Mouse (Mus musculus) limb, embryonic 14.5 days (tissue): ENCODE measurements at regions not wholly inside any gene's neighbourhood (a gene's known extent, or its start where the extent isn't known, plus 50 kb on each side); places are given as distances from the start of the nearest gene placed in this dataset.

Experiments used
- ATAC-seq: fragments of 200-750 bp; cut with Nextera tagmentation; 2 replicates; pipeline ENCODE4 v1.8.0; 2017; ENCODE audit warnings: low read depth, moderate number of reproducible peaks, moderate TSS enrichment; ENCODE audit not compliant: low FRiP score
- DNase-seq: peaks from one replicate; pipeline ENCODE4 v3.0.0-alpha.2; 2015; ENCODE audit warnings: low spot score
- H3K27ac ChIP-seq: fragments of 300-500 bp; sonication (generic); replicated peaks from 2 replicates; pipeline ENCODE4 v1.5.1; 2014; ENCODE audit warnings: low read depth, mild to moderate bottlenecking, low read length, moderate library complexity, mixed read lengths
- H3K27me3 ChIP-seq: fragments of 300-500 bp; sonication (generic); 2 replicates; pipeline ENCODE4 v1.6.1; 2014; ENCODE audit warnings: low read length, mixed read lengths; ENCODE audit not compliant: control insufficient read depth, insufficient read depth
- H3K36me3 ChIP-seq: fragments of 300-500 bp; sonication (generic); 2 replicates; pipeline ENCODE4 v1.6.1; 2014; ENCODE audit warnings: mild to moderate bottlenecking, low read length, moderate library complexity, mixed read lengths; ENCODE audit not compliant: control insufficient read depth, insufficient read depth
- H3K4me1 ChIP-seq: fragments of 300-500 bp; sonication (generic); 2 replicates; pipeline ENCODE4 v1.6.1; 2014; ENCODE audit warnings: antibody characterized with exemption, low read length, mixed read lengths; ENCODE audit not compliant: control insufficient read depth, insufficient read depth
- H3K4me2 ChIP-seq: fragments of 300-500 bp; sonication (generic); replicated peaks from 2 replicates; pipeline ENCODE4 v1.6.1; 2014; ENCODE audit warnings: low read depth, mild to moderate bottlenecking, low read length, moderate library complexity; ENCODE audit not compliant: severe bottlenecking
- H3K4me3 ChIP-seq: fragments of 300-500 bp; sonication (generic); replicated peaks from 2 replicates; pipeline ENCODE4 v1.5.1; 2014; ENCODE audit warnings: low read length
- H3K9ac ChIP-seq: fragments of 300-500 bp; sonication (generic); 2 replicates; pipeline ENCODE4 v1.6.1; 2014; ENCODE audit warnings: mild to moderate bottlenecking, low read depth, low read length, moderate library complexity; ENCODE audit not compliant: severe bottlenecking
- H3K9me3 ChIP-seq: fragments of 300-500 bp; sonication (generic); 2 replicates; pipeline ENCODE4 v1.6.1; 2016; ENCODE audit warnings: low read length; ENCODE audit not compliant: control insufficient read depth
- POLR2A ChIP-seq: fragments of 200-500 bp; IDR thresholded peaks from 2 replicates; pipeline ENCODE4 v1.8.0; 2012; ENCODE audit warnings: inconsistent platforms, mild to moderate bottlenecking, moderate library complexity, borderline replicate concordance; ENCODE audit not compliant: insufficient read depth, insufficient read length; ENCODE audit errors: extremely low read depth
- WGBS: fragments of 180-500 bp; shearing (Covaris S2); extraction: QIAGEN DNeasy Blood & Tissue Kit; methylation state at CpG from one replicate; pipeline ENCODE4 v1.1.7; 2014; 5-methylcytosine and 5-hydroxymethylcytosine counted together

GRCm38 (mm10) chr14:103421305-103421822 is 74.8 kb upstream of the Mycbp2 start:
- peak overlapping the region; percentile 13; the same call in 1 of the 2 replicates for H3K4me2 ChIP-seq
- ATAC-seq (peak; percentile 30; the same call in 1 of the 2 replicates), DNase-seq (peak; percentile 22)
- 51% methylated on average over 10 of the region's 10 CpGs for WGBS
- H3K9me3 ChIP-seq: no peaks in the 10 kb centered on the region
- no peaks in the 10 kb centered on the region for H3K4me1 ChIP-seq
- no peak for TF ChIP-seq POLR2A
- no peaks in the 10 kb centered on the region for H3K36me3 ChIP-seq
- H3K27ac ChIP-seq: no peak overlapping the region
- H3K4me3 ChIP-seq: no peak overlapping the region
- no peaks in the 10 kb centered on the region for H3K27me3 ChIP-seq
- H3K9ac ChIP-seq: no peak overlapping the region

DNA sequence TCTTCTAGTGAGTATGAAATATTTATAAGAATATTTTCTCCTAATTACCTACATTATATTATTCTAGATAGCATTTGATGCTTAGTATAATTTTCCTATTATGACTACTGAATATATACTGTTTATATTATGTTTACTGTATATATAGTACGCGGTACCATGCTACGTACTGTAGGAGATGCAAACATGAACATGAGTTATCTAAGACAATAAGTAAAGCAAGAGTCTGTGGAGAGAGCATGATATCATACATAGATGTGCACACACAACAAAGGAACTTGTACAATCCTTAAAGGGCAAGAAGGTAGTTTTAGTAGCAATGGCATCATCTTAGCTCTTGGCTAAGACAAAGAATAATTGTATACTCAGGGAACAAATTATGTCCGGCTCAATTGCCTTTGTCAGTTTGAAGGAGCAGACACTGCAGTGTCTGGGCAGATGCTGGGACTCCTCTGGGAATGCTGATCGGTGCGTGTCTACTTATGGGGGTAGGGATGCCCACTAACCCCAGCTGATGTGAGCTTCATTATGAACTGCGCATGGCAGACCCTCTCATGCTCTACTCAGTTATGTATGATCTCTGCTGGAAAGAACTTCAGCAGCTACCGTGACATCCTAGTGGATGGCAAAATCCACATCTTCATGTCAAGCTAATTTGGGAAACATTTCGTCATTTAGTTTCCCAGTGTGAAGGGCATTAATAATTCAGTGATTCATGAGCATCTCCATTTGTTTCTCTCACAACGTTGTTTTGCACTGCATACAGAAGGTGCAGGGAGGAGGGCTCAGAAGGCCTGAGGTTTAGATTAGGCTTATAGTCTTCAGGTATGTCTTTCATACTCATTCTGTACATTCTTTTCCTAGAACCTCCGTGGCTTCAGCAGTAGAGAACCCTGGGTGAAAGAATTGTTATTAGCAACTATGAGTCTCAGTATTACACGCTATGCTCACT is 70.8 kb upstream of the Mycbp2 start:
- WGBS: 84% methylated on average over 12 of the region's 12 CpGs

DNA sequence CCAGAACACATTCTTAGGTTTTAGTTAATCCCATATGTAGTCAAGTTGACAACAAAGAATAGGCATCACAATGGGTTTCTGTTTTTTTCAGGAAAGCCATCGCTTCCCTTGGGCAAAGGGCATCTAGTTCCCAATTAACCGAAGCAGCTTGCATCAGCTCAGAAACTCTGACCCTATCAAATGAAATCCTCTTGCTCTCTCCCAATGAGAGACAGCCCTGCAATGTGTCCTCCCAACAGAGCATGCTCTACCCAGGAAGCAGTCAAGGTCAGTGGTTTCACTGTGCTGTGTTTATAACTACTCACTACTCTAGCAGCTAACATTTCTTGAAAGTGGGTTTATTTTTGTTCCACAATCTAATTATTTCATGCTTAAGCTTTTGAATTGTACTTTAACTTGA is 58.0 kb upstream of the Mycbp2 start:
- H3K9me3 ChIP-seq: no peaks in the 10 kb centered on the region
- H3K4me2 ChIP-seq: no peak overlapping the region
- H3K9ac ChIP-seq: no peak overlapping the region
- TF ChIP-seq POLR2A: no peak
- 92% methylated on average over 2 of the region's 2 CpGs for WGBS
- no peak overlapping the region for H3K4me3 ChIP-seq
- DNase-seq: no peak
- no peak overlapping the region for H3K27ac ChIP-seq
- H3K27me3 ChIP-seq: no peaks in the 10 kb centered on the region
- no peak for ATAC-seq
- no peaks in the 10 kb centered on the region for H3K4me1 ChIP-seq
- H3K36me3 ChIP-seq: no peaks in the 10 kb centered on the region

More for the DNA sequence above, 70.8 kb upstream of the Mycbp2 start:
- no peak for TF ChIP-seq POLR2A
- Histone ChIP-seq H3K36me3 (no peaks in the 10 kb centered on the region), H3K4me3 (no peak overlapping the region), H3K27ac (no peak overlapping the region), H3K4me1 (no peaks in the 10 kb centered on the region), H3K9me3 (no peaks in the 10 kb centered on the region), H3K27me3 (no peaks in the 10 kb centered on the region), H3K4me2 (no peak overlapping the region), H3K9ac (no peak overlapping the region)
- ATAC-seq: no peak
- DNase-seq: no peak

DNA sequence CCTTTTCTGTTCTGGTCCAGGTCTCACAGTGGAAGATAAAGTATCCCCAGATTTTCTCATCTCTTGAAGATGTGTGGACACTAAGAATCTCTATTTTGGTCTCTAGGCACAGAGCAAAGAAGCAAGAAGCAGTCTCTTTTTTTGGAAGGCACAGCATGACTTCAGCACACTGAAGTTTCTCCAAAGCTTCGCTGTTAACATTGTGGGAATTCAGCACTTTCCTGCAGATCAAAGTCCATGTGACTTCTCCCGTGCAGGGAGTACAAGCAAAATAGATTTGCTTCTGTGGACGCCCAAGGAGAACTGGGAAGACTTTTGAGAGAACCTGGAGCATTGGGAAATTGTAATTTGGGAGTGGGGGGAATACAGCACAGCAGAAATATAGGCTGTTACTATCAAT is 56.4 kb upstream of the Mycbp2 start:
- H3K27me3 ChIP-seq: no peaks in the 10 kb centered on the region
- no peak overlapping the region for H3K9ac ChIP-seq
- no peaks in the 10 kb centered on the region for H3K4me1 ChIP-seq
- H3K4me3 ChIP-seq: no peak overlapping the region
- DNase-seq (no peak), ATAC-seq (no peak)
- H3K27ac ChIP-seq: no peak overlapping the region
- no peaks in the 10 kb centered on the region for H3K9me3 ChIP-seq
- no peaks in the 10 kb centered on the region for H3K36me3 ChIP-seq
- WGBS: 70% methylated on average over 3 of the region's 3 CpGs
- no peak for TF ChIP-seq POLR2A
- no peak overlapping the region for H3K4me2 ChIP-seq

GRCm38 (mm10) chr14:103401983-103402382 is 55.4 kb upstream of the Mycbp2 start:
- Histone ChIP-seq H3K36me3 (no peaks in the 10 kb centered on the region), H3K9me3 (no peaks in the 10 kb centered on the region), H3K4me3 (no peak overlapping the region), H3K4me2 (no peak overlapping the region), H3K27me3 (no peaks in the 10 kb centered on the region), H3K4me1 (no peaks in the 10 kb centered on the region), H3K9ac (no peak overlapping the region), H3K27ac (no peak overlapping the region)
- ATAC-seq (no peak), DNase-seq (no peak)
- WGBS: 78% methylated on average over 2 of the region's 2 CpGs
- no peak for TF ChIP-seq POLR2A
